Mouse (Mus musculus) intestine, embryonic 14.5 days (tissue): ENCODE measurements around the gene Flrt2. TPM values are rescaled to one million over a fixed set of nuclear protein-coding genes. Genes with fewer than 3 reads are reported as not detected.

Experiments used
- ATAC-seq: fragments of 200-750 bp; cut with Nextera tagmentation; replicated peaks from 2 replicates; pipeline ENCODE4 v1.8.0; 2017; ENCODE audit warnings: low read depth, moderate number of reproducible peaks, moderate TSS enrichment, moderate library complexity; ENCODE audit not compliant: low FRiP score, low TSS enrichment
- DNase-seq: peaks from one replicate; pipeline ENCODE4 v3.0.0-alpha.2; 2018; ENCODE audit warnings: low spot score
- H3K27ac ChIP-seq: fragments of 300-500 bp; sonication (generic); 2 replicates; pipeline ENCODE4 v1.5.1; 2014; ENCODE audit warnings: low read depth, mild to moderate bottlenecking, control low read depth
- H3K27me3 ChIP-seq: fragments of 300-500 bp; sonication (generic); replicated peaks from 2 replicates; pipeline ENCODE4 v1.6.1; 2014; ENCODE audit warnings: low read length, control low read depth; ENCODE audit not compliant: control insufficient read depth, insufficient read depth
- H3K36me3 ChIP-seq: fragments of 300-500 bp; sonication (generic); 2 replicates; pipeline ENCODE4 v1.6.1; 2014; ENCODE audit warnings: low read length, control low read depth; ENCODE audit not compliant: control insufficient read depth, insufficient read depth
- H3K4me1 ChIP-seq: fragments of 300-500 bp; sonication (generic); replicated peaks from 2 replicates; pipeline ENCODE4 v1.6.1; 2014; ENCODE audit warnings: low read length, control low read depth, mixed read lengths; ENCODE audit not compliant: control insufficient read depth, insufficient read depth
- H3K4me2 ChIP-seq: fragments of 300-500 bp; sonication (generic); 2 replicates; pipeline ENCODE4 v1.6.1; 2014; ENCODE audit warnings: low read length
- H3K4me3 ChIP-seq: fragments of 300-500 bp; sonication (generic); 2 replicates; pipeline ENCODE4 v1.5.1; 2014; ENCODE audit warnings: low read depth, low read length, control low read depth, mixed read lengths
- H3K9ac ChIP-seq: fragments of 300-500 bp; sonication (generic); 2 replicates; pipeline ENCODE4 v1.6.1; 2014; ENCODE audit warnings: mild to moderate bottlenecking, low read length
- H3K9me3 ChIP-seq: fragments of 300-500 bp; sonication (generic); 2 replicates; pipeline ENCODE4 v1.6.1; 2016; ENCODE audit warnings: low read length, control low read depth; ENCODE audit not compliant: control insufficient read depth
- WGBS: fragments of 180-500 bp; shearing (Covaris S2); extraction: QIAGEN DNeasy Blood & Tissue Kit; methylation state at CpG from one replicate; pipeline ENCODE4 v1.1.7; 2014; 5-methylcytosine and 5-hydroxymethylcytosine counted together
- polyA plus RNA-seq: library from polyadenylated mRNA; unstranded; fragments of >200 nt; fragmentation: Nextera tagmentation; extraction: Ambion mirVana; gene quantifications from 2 replicates; pipeline ENCODE4 v1.2.1, GENCODE M21; 2014

Flrt2 gene
- polyA plus RNA-seq, 1 experiment from 2014 or later, result 22.1 TPM

GRCm38 (mm10) chr12:95790146-95790545, 98.1 kb downstream of the Flrt2 start:
- DNase-seq (no peak), ATAC-seq (no peak)
- Histone ChIP-seq H3K9me3 (no peaks in the 10 kb centered on the region), H3K27me3 (no peaks in the 10 kb centered on the region), H3K9ac (no peak overlapping the region), H3K4me1 (no peaks in the 10 kb centered on the region), H3K27ac (no peak overlapping the region), H3K4me2 (no peak overlapping the region), H3K36me3 (no peaks in the 10 kb centered on the region), H3K4me3 (no peak overlapping the region)
- 69% methylated on average over 1 of the region's 1 CpGs for WGBS

- DNase-seq (no peak), ATAC-seq (no peak)
- Histone ChIP-seq H3K4me1 (no peaks in the 10 kb centered on the region), H3K4me2 (no peak overlapping the region), H3K9me3 (no peaks in the 10 kb centered on the region), H3K4me3 (no peak overlapping the region), H3K27me3 (no peaks in the 10 kb centered on the region), H3K9ac (no peak overlapping the region), H3K36me3 (no peaks in the 10 kb centered on the region), H3K27ac (no peak overlapping the region)
These were observed 124.6 kb downstream of the Flrt2 start for GRCm38 (mm10) chr12:95816660-95817059.
